Mouse (Mus musculus) cerebellum, adult 11-12 months (tissue): ENCODE measurements around the gene Nlrc5.

Source experiments
- DNase-seq: peaks from one replicate; pipeline ENCODE4 v3.0.0; 2022

Gene Nlrc5

DNA sequence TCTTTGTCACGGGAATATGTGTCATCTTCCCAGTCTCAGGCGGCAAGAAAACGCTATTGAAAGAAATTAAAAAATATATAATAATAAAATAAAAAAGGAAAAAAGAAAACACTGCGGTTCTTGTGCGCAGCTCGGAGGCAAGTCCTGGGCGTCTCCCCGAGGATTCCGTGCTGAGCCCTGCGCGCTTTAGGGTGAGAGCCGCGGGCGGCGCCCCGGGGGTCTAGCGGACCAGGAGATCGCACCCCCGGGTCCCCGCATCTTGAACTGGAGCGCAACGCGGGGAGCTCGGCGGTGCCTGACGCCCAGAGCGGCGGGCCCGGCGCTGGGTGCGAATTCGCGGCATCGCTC, 98.3 kb downstream of the Nlrc5 start:
- no peak for DNase-seq

- no peak for DNase-seq
These were observed 98.9 kb downstream of the Nlrc5 start, which contains the start of gene Cpne2 for GRCm38 (mm10) chr8:94532873-94533671. Gene Cpne2, plus strand, starts transcription at chr8:94532990.

DNA sequence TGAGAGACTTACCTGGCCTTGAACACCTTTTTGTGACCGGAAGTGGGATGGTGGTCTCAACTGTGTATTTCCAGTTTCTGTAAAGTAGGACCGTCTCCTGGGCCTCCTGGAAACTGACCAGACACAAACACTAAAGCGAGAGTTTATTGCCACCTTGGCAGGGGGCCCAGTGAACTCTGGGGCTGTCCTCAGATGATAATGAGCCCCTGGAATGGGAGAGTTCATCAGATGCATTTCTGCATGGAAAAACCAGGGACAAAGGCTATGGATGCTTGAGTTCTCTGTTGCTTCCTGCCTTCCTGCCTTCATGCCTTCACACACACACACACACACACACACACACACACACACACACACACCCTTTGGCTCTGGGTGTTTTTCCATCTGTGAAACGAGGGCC, 100.5 kb downstream of the Nlrc5 start:
- no peak for DNase-seq

- no peak for DNase-seq
These were observed 101.5 kb downstream of the Nlrc5 start for GRCm38 (mm10) chr8:94535631-94536030.

DNA sequence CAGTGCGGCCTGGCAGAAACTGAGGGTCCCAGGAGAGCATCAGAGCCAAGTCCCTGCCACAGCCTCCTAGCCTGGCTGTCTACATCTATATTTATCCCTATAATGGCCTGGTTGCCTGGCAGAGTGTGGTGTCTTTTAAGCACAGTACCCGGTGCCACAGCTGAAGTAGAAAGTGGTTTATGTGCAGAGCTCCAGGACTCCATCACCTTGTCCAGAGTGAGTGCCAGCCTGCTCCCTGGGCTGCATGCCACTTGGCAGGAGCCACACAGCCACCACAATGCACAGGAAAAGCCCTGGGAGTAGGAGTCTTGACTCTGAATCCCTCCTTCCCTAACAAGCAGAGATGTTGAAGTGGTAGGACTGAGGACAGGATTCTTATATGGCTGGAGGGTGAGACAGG, 103.3 kb downstream of the Nlrc5 start:
- DNase-seq: no peak

DNA sequence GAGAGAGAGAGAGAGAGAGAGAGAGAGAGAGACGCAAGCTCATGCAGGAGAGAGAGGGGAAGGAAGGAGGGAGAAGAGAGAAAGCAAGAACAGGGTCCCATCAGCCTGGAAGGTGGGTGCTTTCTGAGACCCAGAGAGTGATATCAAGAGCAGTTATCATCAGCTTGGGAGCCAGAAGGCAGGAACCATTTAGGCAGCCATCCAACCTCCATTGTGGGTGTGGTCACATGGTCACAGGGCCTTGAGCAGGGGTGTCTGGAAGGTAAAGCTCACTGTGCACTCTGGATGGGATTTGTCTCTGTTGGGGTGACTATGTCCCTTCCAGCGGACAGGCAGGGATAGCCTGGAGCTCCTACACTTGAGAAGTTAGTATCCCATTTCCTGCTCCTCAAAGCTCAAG, 105.9 kb downstream of the Nlrc5 start:
- no peak for DNase-seq

DNA sequence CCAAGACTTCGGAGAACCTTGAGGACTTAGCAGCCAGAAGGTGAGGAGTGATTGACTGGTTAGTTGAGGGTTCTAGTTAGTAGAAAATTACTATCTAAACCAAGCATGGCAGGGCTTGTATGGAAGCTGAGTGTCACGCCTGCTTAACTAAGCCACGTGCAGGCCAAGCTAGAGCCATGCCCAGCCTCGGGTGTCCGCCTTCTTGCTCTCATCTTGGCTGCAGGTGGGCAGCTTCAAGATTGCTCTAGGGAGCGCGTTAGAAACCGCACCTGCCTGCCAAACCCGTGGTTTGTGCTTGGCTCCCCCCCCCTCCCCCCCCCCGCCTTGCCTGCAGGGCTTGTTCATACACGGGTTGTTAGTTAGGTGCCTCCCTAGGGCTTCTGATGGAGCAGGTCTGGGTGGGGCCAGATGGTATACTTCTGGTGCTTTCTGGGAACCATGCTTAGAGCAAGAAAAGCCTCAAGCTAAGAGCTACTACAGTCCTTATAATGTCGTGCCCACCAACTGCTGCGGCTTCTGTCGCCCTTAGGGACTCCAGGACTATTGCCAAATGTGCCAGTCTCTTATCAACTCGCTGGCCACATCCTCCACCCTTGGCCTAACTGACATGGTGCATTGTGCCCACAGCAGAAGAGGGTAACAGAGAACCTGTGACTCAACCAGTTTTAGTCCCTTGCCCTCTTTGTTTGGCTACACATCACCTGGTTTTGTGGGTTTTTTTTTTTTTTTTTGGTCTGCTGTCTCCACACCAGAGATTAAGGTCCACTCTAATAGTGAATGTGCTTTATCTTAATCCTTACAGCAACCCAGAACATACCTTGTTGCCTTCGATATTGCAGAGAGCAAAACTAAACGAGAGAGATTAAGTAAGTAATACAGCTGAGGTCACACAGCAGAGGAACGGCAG, 107.0 kb downstream of the Nlrc5 start:
- no peak for DNase-seq

- DNase-seq: no peak
These were observed 109.8 kb downstream of the Nlrc5 start for GRCm38 (mm10) chr8:94543981-94544380.

DNA sequence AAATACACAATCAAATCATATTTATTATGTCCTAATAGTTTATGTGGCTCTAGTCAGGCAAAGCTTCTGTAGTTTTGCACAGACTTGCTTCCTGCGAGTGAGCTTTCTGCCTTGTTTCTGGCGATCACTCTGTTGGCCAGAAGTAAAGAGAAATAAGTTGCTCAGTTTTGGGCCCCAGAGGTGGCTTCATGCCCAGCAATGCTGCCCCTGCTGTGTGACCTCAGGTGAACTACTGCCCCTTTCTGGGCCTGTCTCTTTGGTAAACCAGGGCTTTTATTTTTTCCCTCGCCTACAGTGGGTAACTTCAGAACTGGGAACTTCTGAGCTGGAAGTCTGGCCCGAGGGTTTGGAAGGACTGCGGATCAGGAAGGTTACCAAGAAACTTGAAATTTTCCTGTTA, 114.9 kb downstream of the Nlrc5 start:
- DNase-seq: no peak

- no peak for DNase-seq
These were observed 115.3 kb downstream of the Nlrc5 start for GRCm38 (mm10) chr8:94549482-94549881.

DNA sequence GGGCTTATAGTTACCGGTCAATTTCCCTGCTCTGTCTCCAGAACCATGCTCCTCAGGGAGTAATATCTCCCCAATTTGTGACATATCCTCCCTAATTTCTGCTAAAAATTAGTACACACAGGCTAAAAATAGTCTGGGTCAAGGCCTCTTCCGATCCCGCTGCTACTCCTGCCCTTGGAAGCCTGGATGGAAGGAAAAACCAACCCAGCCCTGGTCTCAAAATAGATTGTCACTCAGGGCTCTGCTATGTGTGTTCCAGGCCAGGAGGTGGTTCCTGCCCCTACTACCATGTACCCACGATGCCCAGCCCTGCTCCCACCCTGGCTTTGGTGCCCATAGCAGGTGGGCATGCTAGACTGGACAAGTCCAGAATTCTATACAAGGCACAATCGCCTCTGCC, 115.8 kb downstream of the Nlrc5 start:
- DNase-seq: no peak

- DNase-seq: peak; percentile 16
These were observed 117.6 kb downstream of the Nlrc5 start for GRCm38 (mm10) chr8:94551471-94552422.

GRCm38 (mm10) chr8:94552696-94553095, 118.5 kb downstream of the Nlrc5 start:
- no peak for DNase-seq

GRCm38 (mm10) chr8:94557281-94557680, 123.1 kb downstream of the Nlrc5 start:
- DNase-seq: no peak

DNA sequence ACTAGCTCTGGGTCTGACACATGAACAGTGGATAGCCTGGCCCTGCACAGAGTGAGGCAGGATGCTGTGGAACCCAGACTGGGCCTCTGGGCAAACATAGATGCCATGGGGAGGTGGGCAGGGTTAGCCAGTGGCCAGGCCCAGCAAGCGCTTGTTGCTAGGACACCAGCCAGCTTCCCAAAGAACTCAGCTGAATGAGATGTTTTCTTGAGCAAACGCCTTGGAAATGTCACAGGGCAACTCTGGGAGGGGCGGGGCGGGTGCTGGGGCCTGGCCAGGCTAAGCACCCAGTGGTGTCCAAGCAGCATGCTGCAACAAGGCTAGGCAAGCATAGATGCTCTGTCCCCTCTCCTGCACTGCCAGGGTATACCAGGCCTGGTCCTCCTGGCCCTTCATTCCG, 127.1 kb downstream of the Nlrc5 start:
- peak; percentile 39 for DNase-seq

DNA sequence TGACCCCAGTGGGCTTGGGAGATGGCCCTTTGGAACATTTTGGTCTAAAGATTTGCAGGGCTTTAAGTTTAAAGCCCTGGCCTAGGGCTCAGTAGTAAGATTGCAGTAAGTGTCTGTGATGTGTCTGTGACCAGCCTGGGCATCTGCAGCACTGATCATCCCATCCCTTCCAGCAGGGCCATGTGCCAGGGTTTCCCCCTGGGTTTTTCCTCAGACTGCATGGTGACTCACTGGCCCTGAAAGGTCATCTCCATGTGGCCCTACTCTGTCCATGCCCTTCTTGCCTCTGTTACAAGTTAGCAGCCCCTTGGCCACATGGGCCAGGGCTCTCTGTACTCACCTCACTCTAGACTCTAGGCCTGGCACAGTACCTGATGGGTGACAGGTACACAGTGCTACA, 130.3 kb downstream of the Nlrc5 start:
- no peak for DNase-seq

- DNase-seq: no peak
These were observed 131.9 kb downstream of the Nlrc5 start for GRCm38 (mm10) chr8:94566033-94566432.

DNA sequence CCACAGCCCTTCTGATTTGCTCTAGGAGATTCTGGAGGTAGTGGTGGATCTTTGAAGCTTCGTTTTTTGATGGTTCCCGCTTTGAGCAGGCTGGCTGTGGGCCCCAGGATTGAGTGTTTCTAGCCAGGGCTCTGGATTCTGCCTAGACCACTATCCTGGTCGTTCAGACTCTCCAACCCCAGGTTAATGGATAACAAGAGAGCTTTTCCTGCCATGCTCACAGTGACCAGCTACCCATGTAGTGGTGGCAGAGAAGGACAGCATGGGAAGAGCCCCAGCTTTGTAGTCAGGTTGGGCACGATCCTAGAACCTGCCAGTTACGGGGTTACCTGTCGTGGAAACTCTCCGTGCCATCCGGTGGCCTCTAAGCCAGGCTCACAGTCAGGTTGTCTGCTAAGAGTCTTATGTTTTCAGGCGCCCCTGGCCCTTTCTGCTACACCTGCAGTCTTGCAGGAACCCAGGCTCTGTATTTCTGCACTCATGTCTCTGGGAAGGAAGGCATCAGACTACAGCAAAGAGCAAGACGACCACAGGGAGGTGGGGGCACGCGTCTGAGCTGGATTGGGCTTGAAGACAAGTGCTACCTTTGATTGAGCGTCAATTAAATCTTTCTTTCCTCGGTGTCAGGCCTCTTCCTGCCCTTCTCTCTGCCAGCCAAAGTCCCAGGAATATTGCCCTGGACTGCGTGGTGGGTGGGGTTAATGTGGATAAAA, 132.4 kb downstream of the Nlrc5 start:
- DNase-seq: no peak

GRCm38 (mm10) chr8:94567159-94567849, 133.1 kb downstream of the Nlrc5 start:
- DNase-seq: no peak

DNA sequence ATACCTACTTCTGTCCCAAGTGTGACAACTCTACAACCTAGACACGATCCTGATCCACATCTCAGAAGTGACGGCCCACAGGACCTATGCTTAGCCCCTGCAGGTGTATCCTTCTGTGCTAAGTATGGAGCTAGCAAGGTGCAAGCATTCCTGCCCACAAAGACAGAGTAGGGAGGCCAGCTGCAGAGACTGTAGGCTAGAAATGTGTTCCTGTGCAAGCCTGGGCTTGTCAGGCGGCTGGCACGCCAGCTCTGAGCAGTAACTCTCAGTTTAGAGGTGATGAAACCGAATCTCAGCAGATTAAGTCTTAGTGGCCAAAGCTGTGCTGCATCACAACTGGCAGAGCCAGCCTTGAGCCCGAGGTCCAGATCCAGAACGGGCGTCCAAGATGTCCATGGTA, 133.9 kb downstream of the Nlrc5 start:
- no peak for DNase-seq

- DNase-seq: no peak
These were observed 135.3 kb downstream of the Nlrc5 start for GRCm38 (mm10) chr8:94569419-94569818.

GRCm38 (mm10) chr8:94571896-94572295, 137.7 kb downstream of the Nlrc5 start:
- no peak for DNase-seq
